Mouse (Mus musculus): ENCODE results near the gene Prelid3b. TPM values are rescaled to one million over a fixed set of nuclear protein-coding genes. Genes with fewer than 3 reads are reported as not detected.

Gene Prelid3b
- total and polyA plus RNA-seq, 3 experiments, result 39.0 to 137 (median 120) TPM

DNA sequence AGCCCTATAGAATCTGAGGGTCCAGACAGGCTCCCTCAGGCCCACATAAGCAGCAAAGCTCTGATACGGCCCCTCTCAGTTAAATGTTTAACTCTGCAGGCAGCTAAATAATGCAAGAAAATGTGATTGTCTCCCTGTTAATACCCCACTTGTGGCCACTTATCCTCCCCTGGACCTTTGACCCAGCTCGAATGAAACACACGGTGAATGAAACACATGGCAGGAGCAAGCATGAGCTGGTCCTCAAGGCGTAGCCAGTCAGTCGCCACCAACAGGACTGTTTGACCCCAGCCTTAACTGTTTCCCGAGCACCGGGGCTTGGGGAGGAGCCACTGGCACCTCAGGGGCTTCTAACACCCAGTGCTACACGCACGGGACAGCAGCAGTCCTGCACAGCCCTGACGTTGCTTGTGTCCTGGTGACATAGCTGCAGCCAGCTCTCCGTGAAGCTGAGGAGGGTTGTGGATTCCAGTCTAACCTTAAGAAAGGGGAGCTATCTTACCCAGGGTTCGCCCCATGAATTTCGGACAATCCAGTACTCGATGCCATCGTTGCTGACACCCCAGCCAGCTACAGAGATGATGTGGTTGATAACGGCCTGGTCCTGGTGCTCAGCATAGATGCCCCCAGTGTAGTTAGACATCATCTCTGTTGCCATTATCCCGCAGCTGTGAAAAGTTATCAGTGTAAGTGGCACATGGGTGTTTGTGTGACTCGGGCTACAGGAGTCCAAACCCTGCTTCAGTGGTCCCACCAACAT, 44.6 kb downstream of the Prelid3b start:
- DNase-seq, result no peak

DNA sequence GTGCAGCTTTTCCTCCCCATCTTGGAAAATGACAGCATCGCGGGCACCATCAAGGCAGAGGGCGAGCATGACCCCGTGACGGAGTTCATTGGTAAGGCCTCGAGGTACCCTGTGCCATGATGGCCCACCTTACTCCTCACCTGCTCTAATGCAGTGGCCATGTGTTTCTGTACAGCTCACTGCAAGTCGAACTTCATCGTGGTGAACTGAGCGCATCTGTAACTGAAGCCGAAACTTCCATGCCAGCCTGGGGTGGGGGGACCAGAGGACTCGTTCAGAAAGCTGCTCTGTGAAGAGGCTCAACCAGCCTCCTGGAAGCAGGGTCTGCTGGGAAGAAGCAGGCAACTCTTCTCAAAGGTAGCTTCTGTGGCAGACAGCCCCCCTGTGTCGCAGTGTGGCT, 46.0 kb downstream of the Prelid3b start:
- no peak for DNase-seq

DNA sequence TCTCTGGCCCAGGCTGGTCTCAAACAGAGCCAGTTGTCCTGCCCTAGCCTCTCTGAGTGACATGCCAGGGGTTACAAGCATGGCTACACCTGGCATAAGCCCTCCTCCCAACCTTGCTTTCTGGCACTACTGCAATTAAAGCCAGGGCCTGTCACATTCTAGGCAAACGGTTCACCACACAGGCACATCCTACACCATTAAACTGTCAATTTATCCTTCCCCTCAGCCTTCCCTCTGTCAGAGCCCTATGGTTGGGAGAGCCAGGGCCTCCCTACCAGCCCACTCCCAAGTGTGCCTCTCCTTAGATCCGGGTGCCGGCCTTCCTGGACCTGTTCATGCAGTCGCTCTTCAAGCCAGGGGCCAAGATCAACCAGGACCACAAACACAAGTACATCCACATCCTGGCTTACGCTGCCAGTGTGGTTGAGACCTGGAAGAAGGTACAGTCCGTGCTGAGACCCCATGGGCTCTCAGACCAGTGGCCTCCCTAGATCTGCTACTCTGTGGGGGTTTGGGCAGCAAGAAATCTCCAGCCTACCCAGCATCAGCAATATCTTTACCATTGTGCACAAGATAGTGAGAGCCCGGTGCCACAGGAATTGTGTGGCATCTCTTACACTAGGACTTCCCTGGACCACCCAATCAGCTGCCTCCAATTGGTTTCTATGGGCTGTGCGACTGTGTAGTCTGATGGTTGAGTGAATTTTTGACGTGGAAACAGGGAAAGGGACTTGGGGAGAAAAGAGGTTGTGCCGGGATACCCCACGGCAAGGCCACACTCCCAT, 48.4 kb downstream of the Prelid3b start:
- DNase-seq, result no peak

DNA sequence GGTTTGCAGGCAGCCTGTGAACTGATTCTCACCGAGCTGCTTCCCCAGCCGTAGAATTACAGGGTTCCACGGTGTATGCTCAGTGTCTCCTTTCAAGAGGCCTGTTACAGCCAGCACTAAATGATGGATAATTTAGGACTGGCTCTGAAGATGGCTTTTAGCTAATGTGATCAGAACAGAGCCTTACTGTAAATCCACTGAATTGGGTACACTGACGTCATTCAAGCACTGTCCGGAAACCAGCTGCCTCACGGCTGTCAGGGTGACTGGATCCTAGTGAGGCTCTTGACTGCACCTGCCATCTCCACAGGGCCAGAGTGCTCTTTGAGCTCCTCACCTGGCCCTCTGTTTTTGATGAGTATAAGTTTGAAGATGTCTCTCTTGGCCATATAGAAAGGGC, 51.8 kb downstream of the Prelid3b start:
- DNase-seq, result no peak

DNA sequence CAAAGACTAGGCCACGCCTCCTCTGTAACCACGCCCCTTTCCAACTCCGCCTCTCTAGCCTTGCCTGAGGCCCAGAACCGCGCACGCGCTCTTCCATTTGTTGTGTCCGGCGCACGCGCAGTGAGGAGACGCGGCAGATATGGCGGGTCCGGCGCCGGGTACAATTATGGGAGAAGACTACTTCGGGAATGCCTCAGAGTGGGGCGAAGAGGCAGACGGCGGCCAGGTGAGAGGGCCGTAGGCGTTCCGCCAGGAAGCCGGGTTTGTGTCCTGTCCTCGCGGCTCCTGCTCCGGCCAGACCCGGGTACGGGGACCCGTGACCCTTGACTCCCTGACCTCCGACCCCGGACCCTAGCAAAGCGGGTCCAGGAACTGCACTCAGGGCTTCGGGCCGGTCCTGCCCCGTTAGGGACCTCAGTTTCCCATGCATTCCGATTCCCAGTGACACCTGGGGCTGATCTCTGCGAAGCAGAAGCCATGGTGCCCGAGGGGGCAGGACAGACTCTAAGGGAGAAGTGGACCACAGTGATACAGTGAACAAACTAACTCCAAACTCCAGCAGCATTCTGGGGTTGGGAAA, 57.1 kb downstream of the Prelid3b start, which contains the start of gene Nelfcd:
TSS of gene Nelfcd (plus strand) at position 74 of the 580 bp plus-strand sequence.
- DNase-seq, result peak; percentile 95

Other genes starting within 250 kb of the Prelid3b start
- gene Gnas, start 188.8 kb downstream of the Prelid3b start, total RNA-seq (2021), result 1,000 to 10,000 TPM; 2,774 to 2,898 TPM
- gene Gnas, start 188.8 kb downstream of the Prelid3b start, polyA plus RNA-seq (2012; rRNA removed), result 1,329 and 1,576 TPM in 2 replicates
- gene Gm20721, start 126.4 kb downstream of the Prelid3b start, total RNA-seq (2021), result 1 to 10 TPM; 2.1 to 2.5 TPM
- gene Gm20721, start 126.4 kb downstream of the Prelid3b start, polyA plus RNA-seq (2012; rRNA removed), result 0.07 TPM in 1 of 2 replicates, not detected in the other
- gene Nelfcd, start 57.3 kb downstream of the Prelid3b start, total RNA-seq (2021), result 10 to 100 TPM; 48.8 to 58.7 TPM
- gene Nelfcd, start 57.3 kb downstream of the Prelid3b start, polyA plus RNA-seq (2012; rRNA removed), result 74.1 and 81.2 TPM in 2 replicates
- 100 to 1,000 TPM; 189 to 272 TPM for gene Ctsz, start 34.0 kb downstream of the Prelid3b start, total RNA-seq (2021)
- gene Ctsz, start 34.0 kb downstream of the Prelid3b start, polyA plus RNA-seq (2012; rRNA removed), result 221 and 303 TPM in 2 replicates
- gene Tubb1, start 22.4 kb downstream of the Prelid3b start, total RNA-seq (2021), result 1 to 10 TPM in 1 of 2 experiments, under 1 TPM in 1; 0.61 to 1.1 TPM
- gene Tubb1, start 22.4 kb downstream of the Prelid3b start, polyA plus RNA-seq (2012; rRNA removed), result 0.28 and 0.66 TPM in 2 replicates
- 100 to 1,000 TPM; 289 to 654 TPM for gene Atp5e, start 9.0 kb downstream of the Prelid3b start, total RNA-seq (2021)
- gene Atp5e, start 9.0 kb downstream of the Prelid3b start, polyA plus RNA-seq (2012; rRNA removed), result 402 and 484 TPM in 2 replicates
- under 1 TPM; 0.10 to 0.12 TPM for gene Zfp831, start 170.5 kb upstream of the Prelid3b start, total RNA-seq (2021)
- gene Zfp831, start 170.5 kb upstream of the Prelid3b start, polyA plus RNA-seq (2012; rRNA removed), result 0.03 TPM in 2 replicates